29 mouse cellular contexts compared by ENCODE assay signal in the genomic region with DNA sequence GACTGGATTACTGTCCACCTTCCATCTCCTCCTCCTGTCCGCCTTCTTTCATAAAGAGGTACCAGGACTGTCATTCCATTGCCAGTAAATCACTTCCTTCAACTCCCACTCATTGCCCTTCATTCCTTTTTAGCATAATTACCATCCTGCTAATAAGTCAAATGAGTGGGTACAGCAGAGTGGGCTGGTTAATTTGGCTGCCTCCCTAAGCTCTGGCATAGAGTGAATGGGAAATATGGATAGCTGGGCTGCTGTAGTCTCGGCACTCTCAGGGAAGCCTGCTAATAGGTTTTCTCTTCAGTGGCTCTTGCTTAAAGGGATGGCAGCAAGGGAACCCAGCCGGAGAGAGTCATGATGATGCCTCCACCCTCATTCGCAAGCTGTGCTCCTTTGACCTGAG.
DNase-seq lines count a peak whose midpoint lies in the region; ATAC-seq and TF ChIP-seq lines count a peak whose summit lies in the region.
"Had no signal": no experiment of that assay in that cellular context is flagged by ENCODE, and none has a peak within 500 bp of the region (broad histone marks: within the 10 kb centered on the region; RNA-seq: fewer than 3 reads in every experiment).

No protein-coding gene starts in this region.

- no peaks in the 10 kb centered on the region for H3K36me3 ChIP-seq in forebrain, postnatal 0 days (ENCODE audit: insufficient read depth)
- no peaks in the 10 kb centered on the region for H3K36me3 ChIP-seq in neural tube, embryonic 15.5 days
- H3K36me3 ChIP-seq: G1E; intestine, embryonic 15.5 days; limb, embryonic 13.5 days; liver, embryonic 13.5 days; midbrain, embryonic 13.5 days had no signal

- peak; percentile 65; the same call in 1 of the 2 replicates for ATAC-seq in forebrain, postnatal 0 days
- ATAC-seq in neural tube, embryonic 15.5 days (ENCODE audit: low FRiP score): no peak
- ATAC-seq: hindbrain, embryonic 16.5 days; intestine, embryonic 15.5 days; midbrain, embryonic 13.5 days had no signal

- no peaks in the 10 kb centered on the region for H3K9me3 ChIP-seq in forebrain, postnatal 0 days (ENCODE audit: low read length)
- no peaks in the 10 kb centered on the region for H3K9me3 ChIP-seq in neural tube, embryonic 15.5 days (replicated peaks)
- H3K9me3 ChIP-seq: G1E; intestine, embryonic 15.5 days; limb, embryonic 13.5 days; midbrain, embryonic 13.5 days had no signal

- H3K4me3 ChIP-seq in forebrain, postnatal 0 days (ENCODE audit: low read depth, low read length): no peak overlapping the region
- H3K4me3 ChIP-seq in neural tube, embryonic 15.5 days (replicated peaks): no peak overlapping the region
- H3K4me3 ChIP-seq: intestine, embryonic 15.5 days; limb, embryonic 13.5 days; liver, embryonic 13.5 days; megakaryocyte, embryonic 14.5 days; midbrain, embryonic 13.5 days had no signal

- peak; percentile 2 to 7 for DNase-seq in left cerebral cortex, adult 8-10 months (ENCODE audit: low spot score in 2 of 2)
- no peak for DNase-seq in left cerebral cortex, postnatal 36 days (ENCODE audit: low spot score in 2 of 2)
- DNase-seq in brain, adult 2 months (ENCODE audit: low read depth, low spot score): peak; percentile 74
- peak; percentile 35 for DNase-seq in forebrain, postnatal 0 days
- DNase-seq in layer of hippocampus, adult 9-11 months: peak; percentile 39
- no peak for DNase-seq in retina, embryonic 14.5 days (ENCODE audit: low spot score)
- no peak for DNase-seq in embryo, embryonic 11 days
- DNase-seq: adrenal gland, adult 2 months; B cell, adult 2 months; cerebellum, adult 18-20 months; cerebellum, postnatal 36 days; gastrocnemius, postnatal 14 days; heart, adult 11 months; kidney, adult 8-10 months; kidney, postnatal 14 days; liver, embryonic 13.5 days; lung, embryonic 14.5 days; retina, postnatal 1 day; spleen, adult 18-20 months; thymus, postnatal 14 days had no signal

- no peak for TF ChIP-seq CTCF in forebrain, postnatal 0 days (IDR thresholded peaks at IDR 0.05; ENCODE audit: low read depth)

- no peaks in the 10 kb centered on the region for H3K27me3 ChIP-seq in forebrain, postnatal 0 days (ENCODE audit: insufficient read depth, low read length)
- H3K27me3 ChIP-seq in neural tube, embryonic 15.5 days (replicated peaks): no peaks in the 10 kb centered on the region
- H3K27me3 ChIP-seq: CH12.LX; intestine, embryonic 15.5 days; limb, embryonic 13.5 days; liver, embryonic 13.5 days; megakaryocyte, embryonic 14.5 days; midbrain, embryonic 13.5 days had no signal

- intact Hi-C loops in left cerebral cortex, postnatal 36 days (cut with DNase I): no loop called here

- H3K9ac ChIP-seq in forebrain, postnatal 0 days: no peak overlapping the region
- H3K9ac ChIP-seq in neural tube, embryonic 15.5 days (replicated peaks): no peak overlapping the region
- H3K9ac ChIP-seq: intestine, embryonic 15.5 days; limb, embryonic 13.5 days; liver, embryonic 13.5 days; lung, embryonic 14.5 days; midbrain, embryonic 13.5 days had no signal

- H3K4me2 ChIP-seq in forebrain, postnatal 0 days (ENCODE audit: low read depth): no peak overlapping the region
- H3K4me2 ChIP-seq in neural tube, embryonic 15.5 days: no peak overlapping the region
- H3K4me2 ChIP-seq: heart, embryonic 11.5 days; intestine, embryonic 15.5 days; limb, embryonic 13.5 days; liver, embryonic 13.5 days; lung, embryonic 14.5 days; midbrain, embryonic 13.5 days had no signal

- no peaks in the 10 kb centered on the region for H3K4me1 ChIP-seq in forebrain, postnatal 0 days (ENCODE audit: insufficient read depth)
- no peaks in the 10 kb centered on the region for H3K4me1 ChIP-seq in neural tube, embryonic 15.5 days
- H3K4me1 ChIP-seq: intestine, embryonic 15.5 days; limb, embryonic 13.5 days; liver, embryonic 13.5 days; megakaryocyte, embryonic 14.5 days; midbrain, embryonic 13.5 days had no signal

- WGBS in forebrain, postnatal 0 days: 39% methylated on average over 4 of the region's 4 CpGs
- WGBS in neural tube, embryonic 15.5 days: 62% methylated on average over 4 of the region's 4 CpGs

- no peak overlapping the region for H3K27ac ChIP-seq in forebrain, postnatal 0 days (ENCODE audit: low read depth, low read length)
- no peak overlapping the region for H3K27ac ChIP-seq in neural tube, embryonic 15.5 days (replicated peaks)
- H3K27ac ChIP-seq: intestine, embryonic 15.5 days; limb, embryonic 13.5 days; liver, embryonic 13.5 days; midbrain, embryonic 13.5 days had no signal

Comparison
In these comparisons a context has a peak if more than half of its experiments do, and no peak if none do; other contexts are left out.
1. DNase-seq: peak in left cerebral cortex, adult 8-10 months (2 of 2), brain, adult 2 months (single experiment), forebrain, postnatal 0 days (single experiment) and layer of hippocampus, adult 9-11 months (single experiment); none in left cerebral cortex, postnatal 36 days (0 of 2), retina, embryonic 14.5 days (single experiment) and embryo, embryonic 11 days (single experiment).